Comparison of ENCODE assay signal across 20 mouse cellular contexts in genomic region chr4:145058749-145059442, GRCm38 (mm10).
DNase-seq lines count a peak whose midpoint lies in the region; ATAC-seq and TF ChIP-seq lines count a peak whose summit lies in the region.
"Had no signal": no experiment of that assay in that cellular context is flagged by ENCODE, and none has a peak within 500 bp of the region (broad histone marks: within the 10 kb centered on the region; RNA-seq: fewer than 3 reads in every experiment).

No protein-coding gene starts in this region.

- H3K4me3 ChIP-seq in kidney, embryonic 14.5 days (ENCODE audit: low read length), result no peak overlapping the region
- no peak overlapping the region for H3K4me3 ChIP-seq in kidney, adult 2 months (ENCODE audit: insufficient read depth, low read depth, low read length)
- no peak overlapping the region for H3K4me3 ChIP-seq in liver, embryonic 15.5 days (replicated peaks)
- H3K4me3 ChIP-seq: embryonic facial prominence, embryonic 13.5 days; forebrain, embryonic 12.5 days; heart, adult 2 months; heart, embryonic 15.5 days had no signal

- no peak overlapping the region for H3K4me2 ChIP-seq in kidney, embryonic 14.5 days (replicated peaks; ENCODE audit: low read depth, low read length)
- no peak overlapping the region for H3K4me2 ChIP-seq in liver, embryonic 15.5 days
- H3K4me2 ChIP-seq: embryonic facial prominence, embryonic 13.5 days; forebrain, embryonic 12.5 days; heart, embryonic 11.5 days; heart, embryonic 15.5 days had no signal

- TF ChIP-seq POLR2A in kidney, adult 2 months (IDR thresholded peaks at IDR 0.05; ENCODE audit: low read depth, low read length), result no peak

- peaks cover 62% of the 10 kb centered on the region for H3K36me3 ChIP-seq in kidney, embryonic 14.5 days (ENCODE audit: control insufficient read depth, insufficient read depth, low read length)
- peaks cover 16% of the 10 kb centered on the region for H3K36me3 ChIP-seq in kidney, adult 2 months (ENCODE audit: control insufficient read depth, insufficient read depth, low read length)
- peaks cover 85% of the 10 kb centered on the region for H3K36me3 ChIP-seq in liver, embryonic 15.5 days (replicated peaks)

- H3K4me1 ChIP-seq in kidney, embryonic 14.5 days (ENCODE audit: control insufficient read depth, insufficient read depth, low read length), result no peaks in the 10 kb centered on the region
- peaks cover 24% of the 10 kb centered on the region for H3K4me1 ChIP-seq in kidney, adult 2 months (ENCODE audit: control insufficient read depth, insufficient read depth, low read length)
- peaks cover 8% of the 10 kb centered on the region for H3K4me1 ChIP-seq in liver, embryonic 15.5 days (replicated peaks)
- H3K4me1 ChIP-seq: embryonic facial prominence, embryonic 13.5 days; forebrain, embryonic 12.5 days had no signal

- no peaks in the 10 kb centered on the region for H3K9me3 ChIP-seq in kidney, embryonic 14.5 days (ENCODE audit: control insufficient read depth, low read length)
- no peaks in the 10 kb centered on the region for H3K9me3 ChIP-seq in liver, embryonic 15.5 days (replicated peaks)
- H3K9me3 ChIP-seq: embryonic facial prominence, embryonic 13.5 days; forebrain, embryonic 12.5 days; heart, embryonic 15.5 days had no signal

- H3K27me3 ChIP-seq in kidney, embryonic 14.5 days (ENCODE audit: control insufficient read depth, insufficient read depth, low read length), result no peaks in the 10 kb centered on the region
- H3K27me3 ChIP-seq in kidney, adult 2 months (replicated peaks; ENCODE audit: control insufficient read depth, insufficient read depth, low read length), result no peaks in the 10 kb centered on the region
- H3K27me3 ChIP-seq in liver, embryonic 15.5 days, result no peaks in the 10 kb centered on the region
- H3K27me3 ChIP-seq: CH12.LX; forebrain, embryonic 12.5 days; heart, embryonic 15.5 days had no signal

- 0 out of 2 replicates have a peak, but pooled peaks have one; percentile 30 for ATAC-seq in kidney, embryonic 14.5 days (ENCODE audit: low FRiP score, low TSS enrichment)
- ATAC-seq in common myeloid progenitor, adult 5-6 weeks (replicated peaks; ENCODE audit: low read depth, poor library complexity, severe bottlenecking), result 0 out of 2 replicates have a peak, but pooled peaks have one; percentile 8
- peak; percentile 54 for ATAC-seq in liver, embryonic 15.5 days (ENCODE audit: insufficient read depth)
- ATAC-seq: forebrain, embryonic 16.5 days; hindbrain, postnatal 0 days had no signal

- no peak overlapping the region for H3K9ac ChIP-seq in kidney, embryonic 14.5 days (ENCODE audit: low read depth, low read length)
- H3K9ac ChIP-seq in liver, embryonic 15.5 days, result no peak overlapping the region
- H3K9ac ChIP-seq: embryonic facial prominence, embryonic 13.5 days; forebrain, embryonic 12.5 days; heart, embryonic 15.5 days had no signal

- WGBS in kidney, embryonic 14.5 days, result 82% methylated on average over 2 of the region's 2 CpGs
- 89% methylated on average over 2 of the region's 2 CpGs for WGBS in kidney, adult 2 months
- 68% methylated on average over 2 of the region's 2 CpGs for WGBS in liver, embryonic 15.5 days (ENCODE audit: insufficient replicate concordance)

- no peak for DNase-seq in kidney, adult 2 months
- DNase-seq in cerebellum, postnatal 10 days, result no peak
- DNase-seq in adipocyte (ENCODE audit: low spot score), result no peak
- DNase-seq: adrenal gland, postnatal 10 days; cerebellum, adult 11 months; cerebellum, adult 8-10 months; cerebellum, postnatal 25 days; gastrocnemius, postnatal 14 days; heart, adult 2 months; heart, postnatal 14 days had no signal

- H3K27ac ChIP-seq in kidney, embryonic 14.5 days (ENCODE audit: low read depth, low read length), result no peak overlapping the region
- no peak overlapping the region for H3K27ac ChIP-seq in kidney, adult 2 months (ENCODE audit: insufficient read depth, low read depth, low read length)
- no peak overlapping the region for H3K27ac ChIP-seq in liver, embryonic 15.5 days (replicated peaks)
- H3K27ac ChIP-seq: embryonic facial prominence, embryonic 13.5 days; forebrain, embryonic 12.5 days; heart, adult 2 months; heart, embryonic 15.5 days; hindbrain, postnatal 0 days had no signal

- TF ChIP-seq CTCF in kidney, adult 2 months (conservative IDR thresholded peaks at IDR 0.05; ENCODE audit: insufficient read depth, insufficient read length, low read depth, low read length), result no peak
